Mouse (Mus musculus) adipose tissue, adult 10 weeks (tissue): ENCODE results near the gene Sst. TPM values are rescaled to one million over a fixed set of nuclear protein-coding genes. Genes with fewer than 3 reads are reported as not detected.

Source experiments
- polyA plus RNA-seq: library from polyadenylated mRNA; stranded (reverse); fragments of 350-450 nt; fragmentation: Illumina TruSeq; extraction: RNeasy Lipid Tissue Mini Kit (QIAGEN cat#74804); gene quantifications from one replicate; pipeline ENCODE4 v1.2.3, GENCODE M21; 2014; ENCODE audit warnings: low read depth, low replicate concordance

Gene Sst
- polyA plus RNA-seq = not detected

DNA sequence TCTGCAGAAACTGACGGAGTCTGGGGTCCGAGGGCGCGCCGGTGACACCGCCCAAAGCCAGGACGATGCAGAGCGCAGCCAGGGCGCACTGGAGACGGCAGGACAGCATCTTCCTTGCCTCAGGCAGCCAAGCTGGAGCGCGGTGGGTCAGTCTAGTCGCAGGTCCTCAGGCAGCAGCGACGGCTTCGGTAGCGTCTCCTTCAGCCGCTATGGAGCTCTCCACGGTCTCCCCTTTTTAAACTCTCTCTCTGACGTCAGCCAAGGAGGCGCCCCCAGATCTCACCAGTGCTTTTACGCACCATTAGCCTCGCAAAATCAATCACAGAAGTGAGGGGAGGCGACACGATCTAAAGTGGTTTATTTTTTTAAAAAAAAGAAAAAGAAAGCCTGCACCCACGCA lies at the start of gene Sst:
Gene Sst, minus strand, starts transcription at position 323 of the 400 bp plus-strand sequence.

GRCm38 (mm10) chr16:23932294-23932693 lies 41.5 kb upstream of the Sst start, which contains the start of gene Rtp2:
Gene Rtp2 (minus strand): TSS chr16:23932394.

Other genes with a start within 250 kb of the Sst start
- not detected for gene Rtp2, start 41.4 kb upstream of the Sst start, polyA plus RNA-seq
- gene Gm37419, start 97.5 kb upstream of the Sst start, polyA plus RNA-seq = not detected
- 10.4 TPM for gene Bcl6, start 97.9 kb upstream of the Sst start, polyA plus RNA-seq